Mouse (Mus musculus): Measurements from ENCODE around the gene Hdac9. TPM values are rescaled to one million over a fixed set of nuclear protein-coding genes. Genes with fewer than 3 reads are reported as not detected.

Gene Hdac9
- polyA plus RNA-seq, 1 experiment from 2014 or later: 4.6 TPM

DNA sequence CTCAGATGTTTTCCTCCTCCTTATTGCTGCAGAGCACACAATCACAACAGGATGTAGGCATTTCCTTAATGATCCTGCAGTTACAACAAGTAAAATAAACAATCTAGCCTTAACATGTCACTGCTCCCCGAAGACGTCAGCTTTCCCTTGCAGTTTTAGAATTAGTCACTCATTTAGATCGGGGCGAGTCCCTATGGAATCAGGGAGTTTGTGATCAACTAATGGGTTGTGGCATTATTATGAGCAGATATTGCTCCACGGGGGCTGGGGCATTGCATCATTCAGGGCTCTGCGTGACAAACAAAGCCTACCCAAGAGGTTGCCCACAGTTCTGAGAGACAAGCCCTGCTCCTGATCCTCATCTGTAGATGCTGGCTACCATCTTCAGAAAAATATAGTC lies 96.7 kb downstream of the Hdac9 start:
- no peak overlapping the region for H3K4me2 ChIP-seq (ENCODE audit: low read depth, low read length)
- H3K4me3 ChIP-seq (replicated peaks; ENCODE audit: low read length): no peak overlapping the region

DNA sequence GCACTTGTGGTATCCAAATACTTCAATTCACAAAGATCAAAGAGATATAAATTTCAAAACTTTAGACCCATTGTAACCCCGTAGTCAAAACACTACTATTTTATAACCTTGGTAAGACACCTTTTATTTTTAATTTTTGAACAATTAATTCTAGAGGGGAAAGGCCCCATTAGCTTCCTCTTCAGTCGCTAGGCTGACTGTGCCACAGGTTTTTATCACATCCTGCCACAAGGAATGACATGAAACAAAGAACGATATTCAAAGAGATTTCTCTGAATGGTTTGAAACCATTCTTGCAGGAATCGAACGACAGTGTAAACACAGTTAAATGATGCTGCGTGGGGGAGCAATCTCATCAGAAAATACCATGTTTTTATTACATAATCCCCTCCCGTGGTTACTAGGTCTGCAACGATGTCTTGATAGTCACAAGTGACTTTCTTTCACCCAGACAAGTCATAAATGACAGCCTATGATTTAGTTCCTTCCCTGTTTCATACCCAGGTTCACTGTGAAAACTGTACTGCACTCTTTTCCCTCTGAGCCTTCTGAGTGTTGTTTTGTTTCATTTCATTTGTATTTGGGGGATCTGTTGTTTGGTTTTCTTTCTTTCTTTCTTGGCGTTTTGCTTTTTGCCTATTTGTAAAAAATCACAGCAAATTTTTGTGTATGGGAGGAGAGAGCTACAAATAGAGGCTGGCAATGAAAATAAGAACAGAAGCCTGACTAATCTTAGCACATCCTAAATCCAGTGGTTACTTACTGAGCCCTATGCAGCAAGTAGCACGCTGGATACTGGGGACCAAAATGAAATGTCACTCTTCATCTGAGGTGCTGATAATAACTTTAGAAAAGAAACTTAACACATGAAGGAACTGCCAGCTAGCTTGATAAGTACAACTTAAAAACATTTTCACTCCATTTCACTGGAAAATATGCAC lies 105.0 kb downstream of the Hdac9 start:
- no peaks in the 10 kb centered on the region for H3K27me3 ChIP-seq (ENCODE audit: control insufficient read depth, insufficient read depth, low read length)
- H3K4me1 ChIP-seq (ENCODE audit: control insufficient read depth, insufficient read depth, low read length): no peaks in the 10 kb centered on the region
- H3K4me2 ChIP-seq (ENCODE audit: low read depth, low read length): no peak overlapping the region
- ATAC-seq (ENCODE audit: insufficient read depth, low FRiP score): no peak
- 41% methylated on average over 10 of the region's 10 CpGs for WGBS
- no peak overlapping the region for H3K27ac ChIP-seq (ENCODE audit: low read length)
- no peaks in the 10 kb centered on the region for H3K9me3 ChIP-seq (replicated peaks; ENCODE audit: control insufficient read depth, low read length)
- H3K36me3 ChIP-seq (ENCODE audit: control insufficient read depth, insufficient read depth, low read length): no peaks in the 10 kb centered on the region
- H3K4me3 ChIP-seq (replicated peaks; ENCODE audit: low read length): no peak overlapping the region
- H3K9ac ChIP-seq (ENCODE audit: low read length): no peak overlapping the region

More for the DNA sequence above, 96.7 kb downstream of the Hdac9 start:
- no peaks in the 10 kb centered on the region for H3K9me3 ChIP-seq (replicated peaks; ENCODE audit: control insufficient read depth, low read length)
- no peaks in the 10 kb centered on the region for H3K36me3 ChIP-seq (ENCODE audit: control insufficient read depth, insufficient read depth, low read length)
- no peaks in the 10 kb centered on the region for H3K4me1 ChIP-seq (ENCODE audit: control insufficient read depth, insufficient read depth, low read length)
- WGBS: 45% methylated on average over 6 of the region's 6 CpGs
- H3K9ac ChIP-seq (ENCODE audit: low read length): no peak overlapping the region
- H3K27ac ChIP-seq (ENCODE audit: low read length): no peak overlapping the region
- no peaks in the 10 kb centered on the region for H3K27me3 ChIP-seq (ENCODE audit: control insufficient read depth, insufficient read depth, low read length)
- no peak for ATAC-seq (ENCODE audit: insufficient read depth, low FRiP score)

DNA sequence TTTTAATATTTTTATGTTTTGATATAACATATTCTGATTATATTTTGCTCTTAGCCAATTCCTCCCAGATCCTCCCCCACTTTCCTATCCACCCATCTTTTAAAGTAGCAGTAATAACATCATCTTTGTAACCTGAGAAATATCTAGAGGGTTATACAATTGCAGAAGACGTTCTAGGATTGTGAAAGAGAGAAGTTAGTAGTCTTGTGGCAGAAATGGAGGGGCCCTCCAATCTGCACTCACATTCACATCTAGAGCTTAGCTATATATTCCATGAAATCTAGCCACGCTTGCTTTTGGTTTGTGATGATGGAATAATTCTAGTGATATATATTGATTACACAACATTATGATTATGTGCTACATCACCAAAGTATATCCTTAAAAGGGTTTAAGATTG lies 106.7 kb downstream of the Hdac9 start:
- H3K9ac ChIP-seq (ENCODE audit: low read length): no peak overlapping the region
- no peak overlapping the region for H3K4me2 ChIP-seq (ENCODE audit: low read depth, low read length)
- 82% methylated on average over 2 of the region's 2 CpGs for WGBS
- H3K4me3 ChIP-seq (replicated peaks; ENCODE audit: low read length): no peak overlapping the region
- H3K4me1 ChIP-seq (ENCODE audit: control insufficient read depth, insufficient read depth, low read length): no peaks in the 10 kb centered on the region
- no peak for ATAC-seq (ENCODE audit: insufficient read depth, low FRiP score)
- H3K36me3 ChIP-seq (ENCODE audit: control insufficient read depth, insufficient read depth, low read length): no peaks in the 10 kb centered on the region
- H3K27me3 ChIP-seq (ENCODE audit: control insufficient read depth, insufficient read depth, low read length): no peaks in the 10 kb centered on the region
- no peak overlapping the region for H3K27ac ChIP-seq (ENCODE audit: low read length)
- no peaks in the 10 kb centered on the region for H3K9me3 ChIP-seq (replicated peaks; ENCODE audit: control insufficient read depth, low read length)

DNA sequence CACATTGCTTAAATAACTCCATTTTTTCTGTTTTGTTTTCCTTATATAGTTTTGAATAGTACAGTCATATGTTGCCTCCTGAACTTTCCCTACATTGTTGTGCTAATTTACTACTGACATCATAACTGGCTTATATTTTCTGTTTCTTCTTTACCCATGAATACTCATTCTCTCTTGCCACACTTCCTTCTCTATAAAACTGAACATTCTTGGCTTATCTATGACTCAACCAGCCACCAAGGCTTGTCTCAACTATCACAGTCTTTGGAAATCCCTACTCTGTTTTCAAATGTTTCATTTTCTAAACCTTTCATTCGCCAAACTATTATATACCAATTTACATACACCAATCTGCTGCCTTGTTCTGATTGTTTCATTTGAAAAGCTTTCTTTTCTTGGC lies 108.7 kb downstream of the Hdac9 start:
- no peaks in the 10 kb centered on the region for H3K4me1 ChIP-seq (ENCODE audit: control insufficient read depth, insufficient read depth, low read length)
- no peaks in the 10 kb centered on the region for H3K9me3 ChIP-seq (replicated peaks; ENCODE audit: control insufficient read depth, low read length)
- H3K27ac ChIP-seq (ENCODE audit: low read length): no peak overlapping the region
- no peaks in the 10 kb centered on the region for H3K36me3 ChIP-seq (ENCODE audit: control insufficient read depth, insufficient read depth, low read length)
- no peak for ATAC-seq (ENCODE audit: insufficient read depth, low FRiP score)
- no peak overlapping the region for H3K9ac ChIP-seq (ENCODE audit: low read length)
- H3K4me2 ChIP-seq (ENCODE audit: low read depth, low read length): no peak overlapping the region
- WGBS: 76% methylated on average over 1 of the region's 1 CpGs
- H3K4me3 ChIP-seq (replicated peaks; ENCODE audit: low read length): no peak overlapping the region
- H3K27me3 ChIP-seq (ENCODE audit: control insufficient read depth, insufficient read depth, low read length): no peaks in the 10 kb centered on the region

DNA sequence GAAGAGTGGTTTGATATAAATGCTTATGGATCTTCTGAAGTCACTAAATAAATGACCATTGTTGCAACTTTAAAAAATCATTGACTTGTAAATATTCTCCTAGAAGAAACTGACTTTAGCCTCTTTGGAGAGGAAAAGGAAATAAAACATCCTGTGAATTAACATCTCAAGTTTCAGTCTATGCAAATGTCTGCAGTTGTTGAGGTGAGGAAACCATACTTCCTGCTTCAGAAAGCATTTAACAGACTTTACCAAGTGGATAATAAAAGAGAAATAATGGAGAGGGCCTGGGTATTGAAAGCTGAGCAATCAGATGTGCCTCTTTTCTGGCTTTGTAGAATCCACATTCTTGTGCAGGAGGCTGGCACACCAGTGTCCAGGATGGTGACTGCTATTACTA lies 110.4 kb downstream of the Hdac9 start:
- ATAC-seq (ENCODE audit: insufficient read depth, low FRiP score): no peak
- no peak overlapping the region for H3K4me2 ChIP-seq (ENCODE audit: low read depth, low read length)

DNA sequence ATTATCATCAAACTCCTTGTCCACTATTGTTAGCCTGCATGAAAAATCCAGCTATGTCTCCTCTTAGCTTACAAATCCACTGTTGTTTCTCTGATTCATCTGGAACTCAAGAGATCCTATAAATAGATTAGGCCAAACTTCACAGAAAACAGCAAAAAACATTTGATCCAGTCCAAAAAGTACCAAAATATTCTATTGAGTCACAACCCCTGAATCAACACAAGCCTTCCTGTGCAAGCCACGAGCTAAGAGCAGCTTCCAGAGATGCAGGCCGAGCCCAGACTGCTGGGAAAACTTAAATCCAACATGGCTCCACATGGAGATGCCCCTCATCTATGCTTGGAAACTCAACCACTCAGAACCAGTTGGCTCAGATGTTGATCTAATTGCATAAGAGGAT lies 113.2 kb downstream of the Hdac9 start:
- Histone ChIP-seq H3K4me3 (replicated peaks; ENCODE audit: low read length) (no peak overlapping the region), H3K4me1 (ENCODE audit: control insufficient read depth, insufficient read depth, low read length) (no peaks in the 10 kb centered on the region), H3K9me3 (replicated peaks; ENCODE audit: control insufficient read depth, low read length) (no peaks in the 10 kb centered on the region), H3K9ac (ENCODE audit: low read length) (no peak overlapping the region), H3K27me3 (ENCODE audit: control insufficient read depth, insufficient read depth, low read length) (no peaks in the 10 kb centered on the region), H3K36me3 (ENCODE audit: control insufficient read depth, insufficient read depth, low read length) (no peaks in the 10 kb centered on the region), H3K27ac (ENCODE audit: low read length) (no peak overlapping the region), H3K4me2 (ENCODE audit: low read depth, low read length) (no peak overlapping the region)
- ATAC-seq (ENCODE audit: insufficient read depth, low FRiP score): no peak
- 75% methylated on average over 2 of the region's 2 CpGs for WGBS

More for the DNA sequence above, 110.4 kb downstream of the Hdac9 start:
- Histone ChIP-seq H3K9me3 (replicated peaks; ENCODE audit: control insufficient read depth, low read length) (no peaks in the 10 kb centered on the region), H3K4me1 (ENCODE audit: control insufficient read depth, insufficient read depth, low read length) (no peaks in the 10 kb centered on the region), H3K27ac (ENCODE audit: low read length) (no peak overlapping the region), H3K4me3 (replicated peaks; ENCODE audit: low read length) (no peak overlapping the region), H3K36me3 (ENCODE audit: control insufficient read depth, insufficient read depth, low read length) (no peaks in the 10 kb centered on the region), H3K9ac (ENCODE audit: low read length) (no peak overlapping the region), H3K27me3 (ENCODE audit: control insufficient read depth, insufficient read depth, low read length) (no peaks in the 10 kb centered on the region)

DNA sequence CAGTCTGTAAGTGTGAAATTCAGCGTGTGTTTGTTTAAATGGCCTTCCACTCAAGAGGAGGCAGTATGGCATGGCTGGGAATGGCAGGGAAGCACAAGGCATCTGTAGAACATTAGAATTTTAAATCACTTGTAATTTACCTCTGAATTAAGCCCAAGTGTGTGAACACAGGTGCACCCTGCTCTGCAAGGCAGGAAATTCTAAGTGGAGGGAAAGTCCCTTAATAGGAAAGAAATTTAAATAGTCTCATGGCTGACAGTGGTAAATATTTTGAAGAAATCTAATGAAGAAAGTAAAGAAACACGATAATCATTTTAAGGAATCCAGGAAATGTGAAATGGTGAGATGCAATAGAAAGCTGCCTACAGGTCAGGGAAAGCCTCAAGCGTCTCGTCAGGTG lies 114.6 kb downstream of the Hdac9 start:
- Histone ChIP-seq H3K4me2 (ENCODE audit: low read depth, low read length) (no peak overlapping the region), H3K27me3 (ENCODE audit: control insufficient read depth, insufficient read depth, low read length) (no peaks in the 10 kb centered on the region), H3K9ac (ENCODE audit: low read length) (no peak overlapping the region), H3K4me3 (replicated peaks; ENCODE audit: low read length) (no peak overlapping the region), H3K4me1 (ENCODE audit: control insufficient read depth, insufficient read depth, low read length) (no peaks in the 10 kb centered on the region), H3K27ac (ENCODE audit: low read length) (no peak overlapping the region), H3K9me3 (replicated peaks; ENCODE audit: control insufficient read depth, low read length) (no peaks in the 10 kb centered on the region), H3K36me3 (ENCODE audit: control insufficient read depth, insufficient read depth, low read length) (no peaks in the 10 kb centered on the region)
- ATAC-seq (ENCODE audit: insufficient read depth, low FRiP score): no peak
- 76% methylated on average over 4 of the region's 4 CpGs for WGBS

DNA sequence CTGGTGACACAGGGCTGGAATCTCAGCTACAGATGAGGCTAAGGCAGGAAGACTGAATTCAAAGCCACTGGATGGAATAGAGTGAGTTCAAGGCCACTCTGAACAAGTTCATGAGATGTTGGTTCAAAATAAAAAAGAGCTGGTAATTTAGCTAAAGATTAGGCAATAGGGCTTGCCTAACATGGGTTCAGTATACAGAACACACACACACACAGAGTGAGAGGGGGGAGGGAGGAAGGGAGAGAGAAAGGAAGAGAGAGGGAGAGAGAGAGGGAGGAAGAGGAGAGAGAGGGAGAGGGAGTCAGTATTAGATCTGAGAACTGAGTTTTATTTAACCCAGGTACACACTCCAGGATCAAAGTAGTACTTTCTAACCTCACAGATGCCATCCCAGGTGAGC lies 115.1 kb downstream of the Hdac9 start:
- Histone ChIP-seq H3K4me2 (ENCODE audit: low read depth, low read length) (no peak overlapping the region), H3K9me3 (replicated peaks; ENCODE audit: control insufficient read depth, low read length) (no peaks in the 10 kb centered on the region), H3K27ac (ENCODE audit: low read length) (no peak overlapping the region), H3K27me3 (ENCODE audit: control insufficient read depth, insufficient read depth, low read length) (no peaks in the 10 kb centered on the region), H3K9ac (ENCODE audit: low read length) (no peak overlapping the region), H3K4me3 (replicated peaks; ENCODE audit: low read length) (no peak overlapping the region), H3K4me1 (ENCODE audit: control insufficient read depth, insufficient read depth, low read length) (no peaks in the 10 kb centered on the region), H3K36me3 (ENCODE audit: control insufficient read depth, insufficient read depth, low read length) (no peaks in the 10 kb centered on the region)
- no peak for ATAC-seq (ENCODE audit: insufficient read depth, low FRiP score)

DNA sequence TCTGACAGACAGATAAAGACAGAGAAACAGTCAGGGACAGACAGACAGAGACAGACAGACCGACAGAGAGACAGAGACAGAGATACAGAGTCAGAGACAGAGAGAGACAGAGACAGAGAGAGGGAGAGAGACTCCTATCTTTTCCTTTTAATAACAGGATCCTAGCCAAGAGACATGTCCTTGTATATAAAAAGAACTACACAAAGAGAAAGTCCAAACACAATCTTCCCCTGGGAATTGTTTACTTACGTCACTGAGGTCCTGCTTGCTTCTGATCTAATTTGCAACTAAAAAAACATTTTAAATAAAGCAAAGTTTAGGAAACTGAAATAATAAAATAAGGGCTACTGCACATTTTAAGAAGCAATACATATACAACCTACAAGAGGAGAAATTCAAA lies 119.5 kb downstream of the Hdac9 start:
- Histone ChIP-seq H3K27me3 (ENCODE audit: control insufficient read depth, insufficient read depth, low read length) (no peaks in the 10 kb centered on the region), H3K4me3 (replicated peaks; ENCODE audit: low read length) (no peak overlapping the region), H3K4me1 (ENCODE audit: control insufficient read depth, insufficient read depth, low read length) (0 out of 2 replicates have a peak, but pooled peaks cover 3% of the 10 kb centered on the region), H3K4me2 (ENCODE audit: low read depth, low read length) (no peak overlapping the region), H3K9ac (ENCODE audit: low read length) (no peak overlapping the region), H3K9me3 (replicated peaks; ENCODE audit: control insufficient read depth, low read length) (no peaks in the 10 kb centered on the region), H3K27ac (ENCODE audit: low read length) (no peak overlapping the region), H3K36me3 (ENCODE audit: control insufficient read depth, insufficient read depth, low read length) (no peaks in the 10 kb centered on the region)
- no peak for ATAC-seq (ENCODE audit: insufficient read depth, low FRiP score)
- WGBS: 67% methylated on average over 2 of the region's 2 CpGs
